Mouse (Mus musculus): ENCODE measurements around the gene Atg9b. TPM values are rescaled to one million over a fixed set of nuclear protein-coding genes. Genes with fewer than 3 reads are reported as not detected.

Gene Atg9b
- polyA plus RNA-seq, 1 experiment from 2014 or later: 0.61 TPM

- Histone ChIP-seq H3K9ac (ENCODE audit: low read depth, low read length) (no peak overlapping the region), H3K4me2 (replicated peaks; ENCODE audit: low read depth) (no peak overlapping the region), H3K4me1 (replicated peaks; ENCODE audit: control insufficient read depth, insufficient read depth, low read length) (peaks cover 16% of the 10 kb centered on the region), H3K9me3 (ENCODE audit: control insufficient read depth) (no peaks in the 10 kb centered on the region), H3K27me3 (replicated peaks; ENCODE audit: control insufficient read depth, insufficient read depth, low read length) (0 out of 2 replicates have a peak, but pooled peaks cover 5% of the 10 kb centered on the region), H3K4me3 (ENCODE audit: low read depth, low read length) (no peak overlapping the region), H3K27ac (ENCODE audit: low read depth, low read length) (no peak overlapping the region), H3K36me3 (ENCODE audit: control insufficient read depth, insufficient read depth) (no peaks in the 10 kb centered on the region)
- no peak for ATAC-seq
- no peak for TF ChIP-seq CTCF (IDR thresholded peaks at IDR 0.05; ENCODE audit: low read depth)
- WGBS: 84% methylated on average over 10 of the region's 10 CpGs
Measured at GRCm38 (mm10) chr5:24385887-24386550, 5.9 kb downstream of the Atg9b start.

- ATAC-seq: no peak
- Histone ChIP-seq H3K4me1 (replicated peaks; ENCODE audit: control insufficient read depth, insufficient read depth, low read length) (peaks cover 16% of the 10 kb centered on the region), H3K9me3 (ENCODE audit: control insufficient read depth) (no peaks in the 10 kb centered on the region), H3K9ac (ENCODE audit: low read depth, low read length) (no peak overlapping the region), H3K27ac (ENCODE audit: low read depth, low read length) (no peak overlapping the region), H3K27me3 (replicated peaks; ENCODE audit: control insufficient read depth, insufficient read depth, low read length) (0 out of 2 replicates have a peak, but pooled peaks cover 5% of the 10 kb centered on the region), H3K4me3 (ENCODE audit: low read depth, low read length) (no peak overlapping the region), H3K36me3 (ENCODE audit: control insufficient read depth, insufficient read depth) (no peaks in the 10 kb centered on the region), H3K4me2 (replicated peaks; ENCODE audit: low read depth) (no peak overlapping the region)
- TF ChIP-seq CTCF (IDR thresholded peaks at IDR 0.05; ENCODE audit: low read depth): no peak
- 96% methylated on average over 5 of the region's 5 CpGs for WGBS
Measured at GRCm38 (mm10) chr5:24385374-24385773, 6.6 kb downstream of the Atg9b start.

- H3K4me3 ChIP-seq (ENCODE audit: low read depth, low read length): no peak overlapping the region
- no peak for TF ChIP-seq CTCF (IDR thresholded peaks at IDR 0.05; ENCODE audit: low read depth)
- 0 out of 2 replicates have a peak, but pooled peaks cover 5% of the 10 kb centered on the region for H3K27me3 ChIP-seq (replicated peaks; ENCODE audit: control insufficient read depth, insufficient read depth, low read length)
- no peak overlapping the region for H3K9ac ChIP-seq (ENCODE audit: low read depth, low read length)
- H3K36me3 ChIP-seq (ENCODE audit: control insufficient read depth, insufficient read depth): no peaks in the 10 kb centered on the region
- no peak overlapping the region for H3K27ac ChIP-seq (ENCODE audit: low read depth, low read length)
- ATAC-seq: no peak
- H3K4me1 ChIP-seq (replicated peaks; ENCODE audit: control insufficient read depth, insufficient read depth, low read length): peaks cover 16% of the 10 kb centered on the region
- WGBS: 57% methylated on average over 6 of the region's 6 CpGs
- H3K9me3 ChIP-seq (ENCODE audit: control insufficient read depth): no peaks in the 10 kb centered on the region
- no peak overlapping the region for H3K4me2 ChIP-seq (replicated peaks; ENCODE audit: low read depth)
Measured at GRCm38 (mm10) chr5:24384407-24384806, 7.5 kb downstream of the Atg9b start.

GRCm38 (mm10) chr5:24383026-24383859, 8.7 kb downstream of the Atg9b start:
- Histone ChIP-seq H3K27me3 (replicated peaks; ENCODE audit: control insufficient read depth, insufficient read depth, low read length) (0 out of 2 replicates have a peak, but pooled peaks cover 3% of the 10 kb centered on the region), H3K9me3 (ENCODE audit: control insufficient read depth) (no peaks in the 10 kb centered on the region), H3K27ac (ENCODE audit: low read depth, low read length) (no peak overlapping the region), H3K4me3 (ENCODE audit: low read depth, low read length) (peak overlapping the region; percentile 32), H3K4me2 (replicated peaks; ENCODE audit: low read depth) (peak overlapping the region; percentile 61), H3K4me1 (replicated peaks; ENCODE audit: control insufficient read depth, insufficient read depth, low read length) (peaks cover 14% of the 10 kb centered on the region), H3K36me3 (ENCODE audit: control insufficient read depth, insufficient read depth) (no peaks in the 10 kb centered on the region), H3K9ac (ENCODE audit: low read depth, low read length) (peak overlapping the region; percentile 26; the same call in 1 of the 2 replicates)
- TF ChIP-seq CTCF (IDR thresholded peaks at IDR 0.05; ENCODE audit: low read depth): peak; percentile 86
- peak; percentile 88 for ATAC-seq
- WGBS: 2% methylated on average over 34 of the region's 34 CpGs

GRCm38 (mm10) chr5:24381988-24382387, 10.0 kb downstream of the Atg9b start:
- Histone ChIP-seq H3K4me3 (ENCODE audit: low read depth, low read length) (no peak overlapping the region), H3K27me3 (replicated peaks; ENCODE audit: control insufficient read depth, insufficient read depth, low read length) (no peaks in the 10 kb centered on the region), H3K4me1 (replicated peaks; ENCODE audit: control insufficient read depth, insufficient read depth, low read length) (0 out of 2 replicates have a peak, but pooled peaks cover 4% of the 10 kb centered on the region), H3K27ac (ENCODE audit: low read depth, low read length) (no peak overlapping the region), H3K4me2 (replicated peaks; ENCODE audit: low read depth) (no peak overlapping the region), H3K36me3 (ENCODE audit: control insufficient read depth, insufficient read depth) (no peaks in the 10 kb centered on the region), H3K9me3 (ENCODE audit: control insufficient read depth) (no peaks in the 10 kb centered on the region), H3K9ac (ENCODE audit: low read depth, low read length) (no peak overlapping the region)
- TF ChIP-seq CTCF (IDR thresholded peaks at IDR 0.05; ENCODE audit: low read depth): no peak
- no peak for ATAC-seq
- 61% methylated on average over 2 of the region's 2 CpGs for WGBS

- Histone ChIP-seq H3K27me3 (replicated peaks; ENCODE audit: control insufficient read depth, insufficient read depth, low read length) (no peaks in the 10 kb centered on the region), H3K27ac (ENCODE audit: low read depth, low read length) (no peak overlapping the region), H3K9me3 (ENCODE audit: control insufficient read depth) (no peaks in the 10 kb centered on the region), H3K36me3 (ENCODE audit: control insufficient read depth, insufficient read depth) (no peaks in the 10 kb centered on the region), H3K9ac (ENCODE audit: low read depth, low read length) (no peak overlapping the region), H3K4me3 (ENCODE audit: low read depth, low read length) (no peak overlapping the region), H3K4me1 (replicated peaks; ENCODE audit: control insufficient read depth, insufficient read depth, low read length) (0 out of 2 replicates have a peak, but pooled peaks cover 4% of the 10 kb centered on the region), H3K4me2 (replicated peaks; ENCODE audit: low read depth) (no peak overlapping the region)
- no peak for ATAC-seq
- WGBS: 71% methylated on average over 6 of the region's 6 CpGs
- no peak for TF ChIP-seq CTCF (IDR thresholded peaks at IDR 0.05; ENCODE audit: low read depth)
Measured at GRCm38 (mm10) chr5:24381486-24381885, 10.5 kb downstream of the Atg9b start.
